Mouse (Mus musculus) c-Kit-positive CD71-positive TER-119-positive erythroid progenitor cells, embryonic 14.5 days (primary cell): ENCODE results near the gene Prdm16.

Source experiments
- DNase-seq: peaks from one replicate; pipeline ENCODE4 v3.0.0-alpha.2; 2013; ENCODE audit warnings: low spot score

Gene Prdm16

GRCm38 (mm10) chr4:154639591-154640442 is 3.1 kb upstream of the Prdm16 start:
- no peak for DNase-seq

- no peak for DNase-seq
Measured at GRCm38 (mm10) chr4:154639126-154639525, 2.5 kb upstream of the Prdm16 start.

DNA sequence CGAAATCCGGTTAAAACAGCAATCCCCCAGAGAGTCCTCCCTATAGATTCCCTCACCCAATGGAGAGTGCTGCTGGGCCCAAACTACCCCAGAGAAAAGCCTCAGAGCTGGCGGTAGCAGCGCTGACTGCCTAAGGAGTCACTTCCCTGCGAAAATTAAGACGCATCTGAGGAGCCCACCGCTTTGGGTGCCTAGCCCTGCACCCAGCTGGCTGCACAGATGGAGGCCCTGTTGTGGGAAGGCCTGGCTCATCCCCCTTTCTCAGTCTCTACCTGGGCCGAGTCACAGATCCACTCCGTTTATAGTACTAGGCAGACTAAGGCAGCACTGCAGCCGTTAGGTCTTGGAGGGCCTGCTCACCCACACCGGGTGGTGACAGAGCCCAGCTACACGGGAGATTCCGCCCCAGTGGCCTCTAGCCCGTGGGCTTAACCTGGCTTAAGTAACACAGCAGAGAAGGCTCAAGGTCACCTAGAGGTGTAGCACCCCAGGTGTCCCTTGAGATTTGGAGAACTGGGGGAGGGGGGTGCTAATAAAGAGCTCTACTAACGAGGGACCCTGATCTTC is 1.7 kb upstream of the Prdm16 start:
- DNase-seq: no peak

DNA sequence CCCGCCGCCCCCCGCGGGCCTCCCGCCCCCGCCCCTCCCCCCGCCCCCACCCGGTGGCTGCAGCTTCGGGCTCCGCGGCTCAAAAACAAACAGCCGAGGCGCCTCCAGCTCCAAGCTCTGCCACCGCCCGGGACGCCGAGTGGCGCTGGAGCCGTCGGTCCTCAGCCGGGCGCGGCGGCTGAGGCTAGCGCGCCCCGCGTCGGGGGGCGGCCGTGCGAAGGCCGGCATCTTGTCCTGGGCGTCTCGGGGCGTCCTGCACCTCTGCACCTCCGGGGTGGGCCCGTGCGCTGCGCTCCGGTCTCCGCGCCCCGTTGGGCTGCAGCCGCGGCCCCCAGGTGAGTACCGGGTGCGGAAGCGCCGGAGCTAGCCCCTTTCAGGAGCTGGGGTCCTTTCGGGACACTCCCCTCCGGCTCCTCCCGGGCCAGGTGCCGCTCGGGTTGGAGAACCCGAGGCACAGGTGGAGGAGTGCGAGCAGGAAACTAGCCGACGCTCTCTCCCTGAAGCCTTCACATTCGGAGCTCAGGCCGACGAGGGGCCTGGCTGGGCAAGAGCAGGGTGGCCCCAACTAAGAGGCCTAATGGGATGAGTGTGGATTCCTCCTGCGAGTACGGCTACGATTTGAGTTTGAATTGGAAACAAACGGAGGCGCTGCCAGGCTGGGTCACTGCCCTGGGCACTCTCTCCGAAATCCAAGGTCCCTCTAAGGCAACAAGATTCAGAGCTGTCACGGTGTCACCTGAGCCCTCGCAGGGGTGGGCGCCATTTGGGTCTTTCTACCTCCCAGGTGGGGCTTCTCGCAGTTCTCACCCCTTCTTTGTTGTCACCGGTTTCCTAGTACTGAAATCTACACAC is 1.0 kb upstream of the Prdm16 start:
- DNase-seq: no peak

DNA sequence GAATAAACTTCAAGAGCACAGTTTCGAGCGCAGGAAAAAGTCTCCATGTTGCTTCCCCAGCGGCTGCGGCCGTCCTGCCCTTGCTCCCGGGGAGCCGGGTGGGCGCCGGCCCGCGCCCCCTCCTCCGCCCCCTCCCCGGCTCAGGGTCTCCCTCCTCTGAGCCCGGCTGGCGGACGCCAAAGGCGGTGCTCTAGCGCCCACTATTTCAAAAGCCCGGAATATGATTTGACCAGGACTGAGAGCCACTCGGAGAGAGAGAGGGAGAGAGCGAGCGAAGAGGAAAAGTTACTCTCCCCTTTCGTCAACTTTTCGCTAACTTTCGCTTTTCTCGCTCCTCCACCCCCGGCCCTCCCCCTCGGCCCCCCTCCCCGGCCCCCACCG is 630 bp downstream of the Prdm16 start:
- DNase-seq: no peak

DNA sequence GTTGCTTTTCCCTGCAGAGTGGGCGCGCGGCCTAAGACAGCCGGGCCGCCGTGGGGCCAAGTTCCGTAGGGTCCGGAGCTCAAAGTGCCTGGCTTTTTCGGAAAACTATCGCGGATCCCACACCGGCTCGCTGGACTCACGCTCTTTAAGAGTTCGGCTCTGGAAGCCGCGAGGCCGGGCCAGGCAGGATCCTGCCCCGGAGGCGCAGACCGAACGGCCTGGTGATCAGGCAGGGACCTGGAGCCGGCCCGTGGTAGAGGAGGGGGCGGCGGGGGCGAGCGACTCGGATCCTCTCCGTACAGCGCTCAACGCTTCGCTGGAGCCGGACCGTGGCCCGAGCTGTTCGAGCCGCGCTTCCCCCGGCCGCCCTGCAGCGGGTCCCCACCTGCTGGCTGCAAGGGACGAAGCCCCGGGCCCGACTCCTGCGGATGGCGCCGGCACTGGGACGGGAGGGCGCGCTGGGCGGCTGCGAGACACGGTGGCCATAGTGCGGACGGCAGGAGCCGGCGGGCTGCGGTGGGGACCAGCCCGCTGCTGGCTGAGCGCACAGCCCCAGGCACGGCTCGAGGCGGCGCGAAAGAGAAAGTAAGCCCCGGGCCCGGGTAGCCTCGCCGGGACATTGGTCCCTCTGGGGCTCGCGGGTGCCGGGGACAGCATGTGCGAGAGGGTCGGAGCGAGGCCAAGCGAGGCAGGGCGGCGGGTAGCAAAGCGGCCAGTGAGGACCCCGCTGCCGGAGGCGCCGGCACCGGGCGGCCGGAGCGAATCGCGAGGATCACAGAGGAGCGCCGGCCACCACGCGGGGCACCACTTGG is 1.2 kb downstream of the Prdm16 start:
- DNase-seq: no peak

DNA sequence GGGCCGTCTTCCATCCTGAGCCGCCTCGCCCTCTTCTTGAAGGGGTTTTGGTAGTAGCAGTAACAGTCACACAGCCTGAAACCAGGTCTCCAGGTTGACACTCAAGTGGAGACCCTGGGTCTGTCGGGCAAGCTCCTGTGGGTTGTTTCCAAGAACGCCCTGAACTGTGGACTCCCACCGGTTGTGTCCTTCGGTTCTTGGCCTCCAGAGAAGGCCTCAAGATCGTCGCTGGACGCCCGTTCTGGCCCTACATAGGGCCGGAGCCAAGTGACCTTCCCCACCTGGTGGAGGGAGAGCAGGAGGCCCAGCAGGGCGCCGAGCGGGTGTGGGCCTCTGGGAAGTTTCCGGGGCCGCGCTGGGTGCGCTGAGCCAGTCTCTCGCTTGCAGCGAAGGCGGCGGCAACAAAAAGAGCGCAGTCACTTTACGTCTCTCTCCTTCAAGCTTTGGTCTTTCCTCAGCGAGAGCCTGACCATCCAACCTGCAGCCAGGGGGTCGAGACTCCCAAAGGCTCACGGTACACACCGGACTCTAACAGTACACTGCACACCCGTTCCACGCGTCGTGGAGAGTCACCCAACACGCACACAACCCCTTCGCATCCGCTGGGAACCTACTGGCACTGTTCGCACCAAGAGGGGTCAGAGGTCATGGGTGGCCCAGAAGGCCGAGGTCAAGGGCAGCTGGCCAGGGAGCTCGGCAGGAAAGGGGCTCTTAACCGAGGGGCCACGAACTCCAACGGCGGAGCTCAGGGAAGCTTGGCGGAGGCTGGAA is 2.0 kb downstream of the Prdm16 start:
- no peak for DNase-seq

DNA sequence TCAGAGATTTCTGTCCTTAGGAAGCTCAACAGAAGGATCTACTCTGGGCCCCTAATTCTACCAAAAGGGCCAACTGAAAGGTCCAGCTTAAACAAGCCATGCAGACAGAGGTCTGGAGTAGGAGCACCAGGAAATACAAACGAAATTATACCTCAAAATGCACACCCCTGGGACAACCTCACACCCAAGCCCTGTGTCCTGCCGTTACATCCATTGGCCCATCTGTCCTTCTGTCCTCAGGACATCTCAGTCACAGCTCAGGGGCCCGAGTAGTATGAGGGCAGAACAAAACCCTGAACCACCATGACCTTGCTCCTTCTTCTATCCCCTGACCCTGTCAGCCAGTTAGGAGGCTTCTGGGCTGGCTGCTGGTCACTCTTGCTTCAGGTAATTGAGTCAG is 2.7 kb downstream of the Prdm16 start:
- no peak for DNase-seq

GRCm38 (mm10) chr4:154632800-154633764 is 3.6 kb downstream of the Prdm16 start:
- no peak for DNase-seq

DNA sequence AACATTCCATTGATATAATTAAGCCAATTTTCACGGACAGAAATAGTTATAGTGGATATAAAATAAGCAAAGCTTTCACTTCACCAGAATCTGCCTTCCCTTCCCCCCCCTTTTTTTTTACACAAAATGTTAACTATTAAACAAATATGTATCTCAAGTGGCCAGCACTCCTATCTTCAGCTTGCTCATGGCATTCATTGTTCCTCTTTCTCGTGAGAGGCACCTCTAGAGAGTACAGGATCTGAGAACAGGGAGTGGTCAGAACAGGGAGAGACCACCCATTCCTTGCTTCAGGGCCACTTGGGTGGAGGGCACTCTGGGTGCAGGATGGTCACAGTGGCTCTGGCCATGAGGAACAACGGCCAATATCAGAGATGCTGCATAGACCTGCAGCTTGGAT is 5.9 kb downstream of the Prdm16 start:
- no peak for DNase-seq

GRCm38 (mm10) chr4:154627419-154628142 is 9.1 kb downstream of the Prdm16 start:
- no peak for DNase-seq

DNA sequence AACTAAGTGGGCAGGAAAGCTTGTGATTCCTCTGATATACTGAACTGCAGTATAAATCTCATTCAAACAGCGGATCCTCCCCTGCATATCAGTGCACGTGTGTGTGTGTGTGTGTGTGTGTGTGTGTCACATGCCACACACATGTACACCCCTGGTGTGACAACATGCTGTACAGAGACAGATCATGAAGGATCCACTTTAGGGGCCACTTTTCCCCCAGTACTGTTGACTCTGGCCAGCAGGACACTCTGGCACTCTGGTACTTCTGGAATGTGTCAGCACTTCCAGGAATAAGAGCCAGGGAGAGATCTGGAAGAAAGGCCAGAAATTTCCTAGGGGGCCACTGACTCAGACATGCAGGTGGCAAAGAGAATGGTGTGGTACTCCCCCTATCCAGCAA is 10.4 kb downstream of the Prdm16 start:
- DNase-seq: no peak

- no peak for DNase-seq
Measured at GRCm38 (mm10) chr4:154625710-154626109, 11.0 kb downstream of the Prdm16 start.

DNA sequence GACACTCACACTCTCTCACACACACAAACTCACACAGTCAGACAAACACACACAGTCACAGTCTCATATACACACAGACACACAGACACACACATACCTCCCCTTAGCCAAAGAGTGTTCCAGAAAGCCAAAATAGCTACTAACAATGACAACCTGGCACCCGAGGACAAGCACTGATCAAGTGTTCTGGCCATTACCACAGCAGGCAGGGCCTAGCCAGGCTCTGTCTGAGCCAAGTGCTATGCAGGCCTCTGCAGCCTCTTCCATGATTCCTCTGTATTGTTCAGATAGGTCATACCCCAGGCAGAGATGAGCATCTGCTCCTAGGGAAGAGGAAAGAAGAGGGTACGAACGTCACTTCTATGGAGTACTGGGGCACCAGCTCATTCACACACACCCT is 13.4 kb downstream of the Prdm16 start:
- no peak for DNase-seq

- no peak for DNase-seq
Measured at GRCm38 (mm10) chr4:154622521-154622920, 14.2 kb downstream of the Prdm16 start.

DNA sequence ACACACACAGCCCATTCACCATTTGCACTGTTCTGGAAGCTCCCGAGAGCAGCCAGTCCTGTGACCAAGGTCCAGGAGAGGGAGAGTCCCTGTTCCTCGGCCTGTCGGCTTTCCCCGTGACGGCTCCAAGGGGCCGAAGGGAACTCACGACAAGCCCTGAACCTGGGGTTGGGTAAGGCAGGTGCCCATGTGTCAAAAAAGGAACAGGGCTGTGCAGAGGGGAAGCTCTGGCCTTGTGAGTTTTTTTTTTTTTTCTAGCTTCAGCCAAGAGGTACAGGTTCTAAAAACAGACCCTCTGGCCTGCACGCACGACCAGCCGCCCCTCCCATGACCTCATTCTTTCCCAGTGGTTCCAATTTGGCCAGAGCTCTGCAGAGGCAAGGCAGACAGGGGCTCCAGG is 25.5 kb downstream of the Prdm16 start:
- no peak for DNase-seq

- no peak for DNase-seq
Measured at GRCm38 (mm10) chr4:154607724-154608123, 28.9 kb downstream of the Prdm16 start.

GRCm38 (mm10) chr4:154604442-154604830 is 32.2 kb downstream of the Prdm16 start:
- no peak for DNase-seq

DNA sequence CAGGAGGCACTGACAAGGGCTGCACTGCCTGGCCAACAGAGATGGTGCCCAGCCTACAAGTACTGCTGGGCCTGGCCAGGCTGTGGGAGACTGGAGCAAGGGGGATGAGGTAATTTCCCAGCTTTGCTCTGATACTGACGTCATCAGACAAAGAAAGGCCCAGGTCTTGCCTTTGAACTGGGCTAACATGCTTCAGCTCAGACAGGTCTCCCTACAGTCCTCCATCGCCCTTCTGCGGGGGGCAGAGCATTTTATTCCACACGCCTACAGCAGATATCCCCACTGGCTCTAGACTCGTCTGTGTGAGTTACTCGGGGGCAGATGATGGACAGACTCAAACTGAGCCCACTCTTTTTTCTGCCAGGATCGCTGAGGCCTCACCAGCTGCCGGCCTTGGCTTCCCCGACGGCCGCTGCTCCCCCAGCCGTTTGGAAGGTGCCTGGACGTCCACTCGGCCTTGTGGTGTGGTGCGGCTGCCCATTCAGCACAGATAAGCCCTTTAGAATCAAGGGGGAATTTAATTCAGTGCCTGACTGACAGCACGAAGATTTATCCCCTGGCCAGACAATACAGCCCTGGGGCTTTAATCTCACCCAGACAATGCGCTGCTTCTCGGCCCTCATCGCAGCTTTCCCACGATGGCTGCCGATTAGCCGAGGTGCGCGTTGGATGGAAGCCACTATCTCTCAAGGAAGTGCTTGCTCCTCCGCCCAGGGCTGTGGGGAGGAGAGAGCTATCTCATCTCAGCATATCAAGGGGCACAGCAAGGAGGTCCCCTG is 32.8 kb downstream of the Prdm16 start:
- peak; percentile 27 for DNase-seq
